Mouse (Mus musculus): ENCODE measurements around the gene Tpx2. TPM values are rescaled to one million over a fixed set of nuclear protein-coding genes. Genes with fewer than 3 reads are reported as not detected.

Tpx2 gene
- polyA plus RNA-seq, 1 experiment = 1.7 TPM

GRCm38 (mm10) chr2:152819926-152820325 lies 27.8 kb upstream of the Tpx2 start:
- peak in 1 of 2 experiments; percentile 37 for DNase-seq (ENCODE audit: extremely low spot score in 1 of 2, low spot score in 1 of 2)

GRCm38 (mm10) chr2:152820369-152820768 lies 27.4 kb upstream of the Tpx2 start:
- DNase-seq (ENCODE audit: extremely low spot score in 1 of 2, low spot score in 1 of 2) = peak; percentile 51 to 58

GRCm38 (mm10) chr2:152821023-152821422 lies 26.7 kb upstream of the Tpx2 start:
- no peak for DNase-seq (ENCODE audit: extremely low spot score in 1 of 2, low spot score in 1 of 2)

- no peak for DNase-seq (ENCODE audit: extremely low spot score in 1 of 2, low spot score in 1 of 2)
Observed at GRCm38 (mm10) chr2:152821566-152821965, 26.2 kb upstream of the Tpx2 start.

- DNase-seq (ENCODE audit: extremely low spot score in 1 of 2, low spot score in 1 of 2) = no peak
Observed at GRCm38 (mm10) chr2:152823770-152824169, 24.0 kb upstream of the Tpx2 start.

GRCm38 (mm10) chr2:152824438-152825167 lies 23.2 kb upstream of the Tpx2 start:
- DNase-seq (ENCODE audit: extremely low spot score in 1 of 2, low spot score in 1 of 2) = no peak

GRCm38 (mm10) chr2:152825168-152825697 lies 22.5 kb upstream of the Tpx2 start:
- DNase-seq (ENCODE audit: extremely low spot score in 1 of 2, low spot score in 1 of 2) = no peak

- no peak for DNase-seq (ENCODE audit: extremely low spot score in 1 of 2, low spot score in 1 of 2)
Observed at GRCm38 (mm10) chr2:152825713-152826112, 22.1 kb upstream of the Tpx2 start.

GRCm38 (mm10) chr2:152826481-152826880 lies 21.3 kb upstream of the Tpx2 start:
- no peak for DNase-seq (ENCODE audit: extremely low spot score in 1 of 2, low spot score in 1 of 2)

- no peak for DNase-seq (ENCODE audit: extremely low spot score in 1 of 2, low spot score in 1 of 2)
Observed at GRCm38 (mm10) chr2:152827321-152828010, 20.3 kb upstream of the Tpx2 start.

- DNase-seq (ENCODE audit: extremely low spot score in 1 of 2, low spot score in 1 of 2) = no peak
Observed at GRCm38 (mm10) chr2:152828011-152828370, 19.8 kb upstream of the Tpx2 start.

- no peak for DNase-seq (ENCODE audit: extremely low spot score in 1 of 2, low spot score in 1 of 2)
Observed at GRCm38 (mm10) chr2:152828532-152828931, 19.2 kb upstream of the Tpx2 start.

- peak in 1 of 2 experiments; percentile 34 for DNase-seq (ENCODE audit: extremely low spot score in 1 of 2, low spot score in 1 of 2)
Observed at GRCm38 (mm10) chr2:152829367-152829881, 18.3 kb upstream of the Tpx2 start.

- peak; percentile 78 to 92 for DNase-seq (ENCODE audit: extremely low spot score in 1 of 2, low spot score in 1 of 2)
Observed at GRCm38 (mm10) chr2:152830021-152830921, 17.5 kb upstream of the Tpx2 start.

- DNase-seq (ENCODE audit: extremely low spot score in 1 of 2, low spot score in 1 of 2) = peak; percentile 94 to 99
Observed at GRCm38 (mm10) chr2:152831019-152831878, 16.5 kb upstream of the Tpx2 start, which contains the start of gene Bcl2l1. Bcl2l1 (minus strand) TSS chr2:152831728.

GRCm38 (mm10) chr2:152839256-152839655 lies 8.5 kb upstream of the Tpx2 start:
- DNase-seq (ENCODE audit: extremely low spot score in 1 of 2, low spot score in 1 of 2) = no peak

- DNase-seq (ENCODE audit: extremely low spot score in 1 of 2, low spot score in 1 of 2) = no peak
Observed at GRCm38 (mm10) chr2:152842741-152843140, 5.0 kb upstream of the Tpx2 start.

GRCm38 (mm10) chr2:152847057-152847814 lies 528 bp upstream of the Tpx2 start:
- DNase-seq (ENCODE audit: extremely low spot score in 1 of 2, low spot score in 1 of 2) = no peak

GRCm38 (mm10) chr2:152848466-152848865 lies 702 bp downstream of the Tpx2 start:
- no peak for DNase-seq (ENCODE audit: extremely low spot score in 1 of 2, low spot score in 1 of 2)

Measured in frontal cortex, adult 2 months (tissue).